Mouse (Mus musculus): ENCODE data around the gene Fam241a. TPM values are rescaled to one million over a fixed set of nuclear protein-coding genes. Genes with fewer than 3 reads are reported as not detected.

Gene Fam241a
- polyA plus RNA-seq, 2 experiments: 24.2 to 51.9 TPM

GRCm38 (mm10) chr3:127827123-127827522, 69.0 kb downstream of the Fam241a start:
- 0 out of 2 replicates have a peak, but pooled peaks have one; percentile 26 for ATAC-seq (ENCODE audit: insufficient read depth)
- DNase-seq (ENCODE audit: low read depth in 3 of 3, low spot score in 3 of 3): no peak
- Histone ChIP-seq H3K9me3 (ENCODE audit: control insufficient read depth, low read length) (no peaks in the 10 kb centered on the region), H3K4me2 (ENCODE audit: low read depth) (no peak overlapping the region), H3K27ac (no peak overlapping the region), H3K36me3 (replicated peaks; ENCODE audit: control insufficient read depth, insufficient read depth, low read depth) (peaks cover 3% of the 10 kb centered on the region; the same call in 1 of the 2 replicates), H3K4me1 (replicated peaks; ENCODE audit: control insufficient read depth in 2 of 2, insufficient read depth in 2 of 2, low read length in 1 of 2) (no peaks in the 10 kb centered on the region; a peak in 2 of 4 replicates), H3K9ac (replicated peaks) (no peak overlapping the region), H3K4me3 (ENCODE audit: insufficient read depth in 1 of 2, low read depth in 2 of 2, low read length in 2 of 2) (no peak overlapping the region), H3K27me3 (ENCODE audit: control insufficient read depth, insufficient read depth, low read length) (no peaks in the 10 kb centered on the region)
- no peak for TF ChIP-seq CTCF (IDR thresholded peaks at IDR 0.05; ENCODE audit: low read depth)
- TF ChIP-seq EP300 (IDR thresholded peaks at IDR 0.05; ENCODE audit: low read depth): no peak
- WGBS (ENCODE audit: insufficient replicate concordance): 64% methylated on average over 7 of the region's 7 CpGs

- no peak for ATAC-seq (ENCODE audit: insufficient read depth)
- peaks cover 5% of the 10 kb centered on the region; the same call in 1 of the 2 replicates for H3K36me3 ChIP-seq (replicated peaks; ENCODE audit: control insufficient read depth, insufficient read depth, low read depth)
- H3K4me1 ChIP-seq (replicated peaks; ENCODE audit: control insufficient read depth in 2 of 2, insufficient read depth in 2 of 2, low read length in 1 of 2): peaks cover 0 to 1% of the 10 kb centered on the region in 2 experiments; a peak in 2 of 4 replicates
- H3K27me3 ChIP-seq (ENCODE audit: control insufficient read depth, insufficient read depth, low read length): no peaks in the 10 kb centered on the region
- no peak overlapping the region for H3K4me3 ChIP-seq (ENCODE audit: insufficient read depth in 1 of 2, low read depth in 2 of 2, low read length in 2 of 2)
- H3K27ac ChIP-seq: no peak overlapping the region
- H3K9ac ChIP-seq (replicated peaks): no peak overlapping the region
- no peak for DNase-seq (ENCODE audit: low read depth in 3 of 3, low spot score in 3 of 3)
- 83% methylated on average over 7 of the region's 7 CpGs for WGBS (ENCODE audit: insufficient replicate concordance)
- TF ChIP-seq EP300 (IDR thresholded peaks at IDR 0.05; ENCODE audit: low read depth) (no peak), CTCF (IDR thresholded peaks at IDR 0.05; ENCODE audit: low read depth) (no peak)
- H3K9me3 ChIP-seq (ENCODE audit: control insufficient read depth, low read length): no peaks in the 10 kb centered on the region
- H3K4me2 ChIP-seq (ENCODE audit: low read depth): no peak overlapping the region
Observed at GRCm38 (mm10) chr3:127826503-127826902, 69.6 kb downstream of the Fam241a start.

DNA sequence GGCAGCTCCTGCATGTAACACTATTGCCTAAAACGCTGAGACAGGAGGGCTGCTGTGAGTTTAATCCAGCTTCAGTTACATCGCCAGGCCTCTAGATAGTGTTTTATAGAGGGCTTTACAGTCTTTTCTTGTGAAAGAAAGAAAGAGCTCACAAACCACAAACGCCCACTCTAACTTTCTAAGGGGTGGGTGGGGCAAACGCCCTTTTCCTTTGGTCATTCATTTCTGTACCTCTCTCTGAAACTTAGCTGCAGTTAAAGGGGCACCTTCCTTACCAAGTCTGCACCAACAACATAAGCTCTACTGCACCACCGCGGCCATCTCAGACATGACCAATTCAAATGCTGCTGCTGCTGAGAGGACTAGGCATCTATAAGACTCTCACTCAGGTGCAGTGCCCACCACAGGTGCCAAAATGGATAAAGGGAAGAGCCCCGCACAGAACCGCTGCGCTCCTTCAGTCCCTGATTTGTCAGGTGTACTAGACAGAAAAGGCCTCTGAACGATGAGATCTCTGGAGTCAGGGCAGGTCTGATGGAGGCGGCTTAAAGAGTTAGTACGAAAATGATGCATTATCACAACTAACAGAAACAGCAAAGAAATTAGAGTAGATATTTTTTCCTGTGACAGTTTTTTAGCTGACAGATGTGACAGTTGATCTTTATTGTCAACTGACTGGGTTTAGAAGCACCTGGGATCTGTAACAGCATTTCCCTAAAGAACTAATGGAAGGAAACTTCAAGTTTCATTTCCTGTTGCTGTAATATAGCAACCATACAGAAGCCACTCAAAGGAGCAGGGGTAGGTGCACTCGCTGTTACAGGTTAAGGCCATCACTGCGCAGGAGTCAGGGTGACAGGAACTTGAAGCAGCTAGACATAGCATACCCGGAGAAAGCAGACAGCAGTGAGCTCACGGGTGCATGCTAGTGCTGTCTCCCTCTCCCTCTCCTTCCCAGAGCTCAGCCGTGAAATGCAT, 71.9 kb downstream of the Fam241a start:
- Histone ChIP-seq H3K4me2 (ENCODE audit: low read depth) (no peak overlapping the region), H3K4me1 (replicated peaks; ENCODE audit: control insufficient read depth in 2 of 2, insufficient read depth in 2 of 2, low read length in 1 of 2) (peaks cover 0 to 8% of the 10 kb centered on the region in 2 experiments; a peak in 3 of 4 replicates), H3K4me3 (ENCODE audit: insufficient read depth in 1 of 2, low read depth in 2 of 2, low read length in 2 of 2) (no peak overlapping the region), H3K36me3 (replicated peaks; ENCODE audit: control insufficient read depth, insufficient read depth, low read depth) (peaks cover 5% of the 10 kb centered on the region; the same call in 1 of the 2 replicates), H3K27ac (no peak overlapping the region), H3K27me3 (ENCODE audit: control insufficient read depth, insufficient read depth, low read length) (no peaks in the 10 kb centered on the region), H3K9ac (replicated peaks) (no peak overlapping the region), H3K9me3 (ENCODE audit: control insufficient read depth, low read length) (no peaks in the 10 kb centered on the region)
- DNase-seq (ENCODE audit: low read depth in 3 of 3, low spot score in 3 of 3) (no peak), ATAC-seq (ENCODE audit: insufficient read depth) (0 out of 2 replicates have a peak, but pooled peaks have one; percentile 14)
- 59% methylated on average over 17 of the region's 17 CpGs for WGBS (ENCODE audit: insufficient replicate concordance)
- TF ChIP-seq EP300 (IDR thresholded peaks at IDR 0.05; ENCODE audit: low read depth) (no peak), CTCF (IDR thresholded peaks at IDR 0.05; ENCODE audit: low read depth) (no peak)

- peak; percentile 39; the same call in 1 of the 2 replicates for ATAC-seq (ENCODE audit: insufficient read depth)
- Histone ChIP-seq H3K4me1 (replicated peaks; ENCODE audit: control insufficient read depth in 2 of 2, insufficient read depth in 2 of 2, low read length in 1 of 2) (peaks cover 0 to 10% of the 10 kb centered on the region in 2 experiments; a peak in 3 of 4 replicates), H3K9ac (replicated peaks) (no peak overlapping the region), H3K4me2 (ENCODE audit: low read depth) (no peak overlapping the region), H3K9me3 (ENCODE audit: control insufficient read depth, low read length) (no peaks in the 10 kb centered on the region), H3K27ac (no peak overlapping the region), H3K27me3 (ENCODE audit: control insufficient read depth, insufficient read depth, low read length) (no peaks in the 10 kb centered on the region), H3K36me3 (replicated peaks; ENCODE audit: control insufficient read depth, insufficient read depth, low read depth) (peaks cover 5% of the 10 kb centered on the region; the same call in 1 of the 2 replicates), H3K4me3 (ENCODE audit: insufficient read depth in 1 of 2, low read depth in 2 of 2, low read length in 2 of 2) (no peak overlapping the region)
- TF ChIP-seq CTCF (IDR thresholded peaks at IDR 0.05; ENCODE audit: low read depth) (no peak), EP300 (IDR thresholded peaks at IDR 0.05; ENCODE audit: low read depth) (peak; percentile 56)
- no peak for DNase-seq (ENCODE audit: low read depth in 3 of 3, low spot score in 3 of 3)
- 40% methylated on average over 5 of the region's 5 CpGs for WGBS (ENCODE audit: insufficient replicate concordance)
Observed at GRCm38 (mm10) chr3:127821209-127821608, 74.9 kb downstream of the Fam241a start.

DNA sequence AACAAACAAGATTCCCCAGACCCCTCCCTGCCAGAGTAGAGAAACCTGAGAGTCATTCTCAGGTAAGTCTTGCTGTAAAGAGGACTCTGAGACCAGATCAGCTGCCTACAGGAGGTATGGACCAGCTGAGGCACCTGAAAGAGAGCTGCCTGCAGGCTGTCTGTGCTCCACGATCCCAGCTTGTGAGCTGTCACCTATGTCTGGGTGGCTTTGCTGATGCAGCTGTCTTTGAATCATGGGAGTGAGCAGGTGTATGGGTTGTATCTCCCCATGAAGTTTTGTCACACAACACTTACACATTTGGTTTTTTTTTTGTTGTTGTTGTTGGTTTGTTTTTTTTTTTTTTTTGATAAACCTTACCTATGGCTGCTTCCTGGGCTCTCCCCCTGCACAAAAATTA, 75.7 kb downstream of the Fam241a start:
- no peak overlapping the region for H3K4me3 ChIP-seq (ENCODE audit: insufficient read depth in 1 of 2, low read depth in 2 of 2, low read length in 2 of 2)
- H3K27ac ChIP-seq: no peak overlapping the region
- ATAC-seq (ENCODE audit: insufficient read depth): no peak
- TF ChIP-seq EP300 (IDR thresholded peaks at IDR 0.05; ENCODE audit: low read depth): no peak
- TF ChIP-seq CTCF (IDR thresholded peaks at IDR 0.05; ENCODE audit: low read depth): no peak
- no peak overlapping the region for H3K4me2 ChIP-seq (ENCODE audit: low read depth)
- DNase-seq (ENCODE audit: low read depth in 3 of 3, low spot score in 3 of 3): no peak
- H3K36me3 ChIP-seq (replicated peaks; ENCODE audit: control insufficient read depth, insufficient read depth, low read depth): peaks cover 5% of the 10 kb centered on the region; the same call in 1 of the 2 replicates
- WGBS (ENCODE audit: insufficient replicate concordance): 75% methylated on average over 1 of the region's 1 CpGs
- H3K9ac ChIP-seq (replicated peaks): no peak overlapping the region
- peaks cover 0 to 10% of the 10 kb centered on the region in 2 experiments; a peak in 3 of 4 replicates for H3K4me1 ChIP-seq (replicated peaks; ENCODE audit: control insufficient read depth in 2 of 2, insufficient read depth in 2 of 2, low read length in 1 of 2)
- no peaks in the 10 kb centered on the region for H3K9me3 ChIP-seq (ENCODE audit: control insufficient read depth, low read length)
- H3K27me3 ChIP-seq (ENCODE audit: control insufficient read depth, insufficient read depth, low read length): no peaks in the 10 kb centered on the region

Other genes starting within 250 kb of the Fam241a start
- 0.38 and 0.59 TPM in 2 replicates for gene Alpk1, start 115.8 kb downstream of the Fam241a start, polyA plus RNA-seq (2012; rRNA removed)
- gene Alpk1, start 115.8 kb downstream of the Fam241a start, polyA plus RNA-seq (2014; fragmentation: Nextera tagmentation; extraction: Ambion mirVana): 0.19 and 0.37 TPM in 2 replicates
- 5.4 and 8.6 TPM in 2 replicates for gene Tifa, start 106.5 kb downstream of the Fam241a start, polyA plus RNA-seq (2012; rRNA removed)
- gene Tifa, start 106.5 kb downstream of the Fam241a start, polyA plus RNA-seq (2014; fragmentation: Nextera tagmentation; extraction: Ambion mirVana): 15.2 and 15.9 TPM in 2 replicates
- 15.3 and 23.6 TPM in 2 replicates for gene Ap1ar, start 58.8 kb downstream of the Fam241a start, polyA plus RNA-seq (2012; rRNA removed)
- gene Ap1ar, start 58.8 kb downstream of the Fam241a start, polyA plus RNA-seq (2014; fragmentation: Nextera tagmentation; extraction: Ambion mirVana): 12.4 and 15.7 TPM in 2 replicates

Data from liver, embryonic 14.5 days (tissue).